Mouse (Mus musculus): Measurements from ENCODE around the gene Inka1.
"Not testable (repeated sequence)": the region's sequence is repeated elsewhere in the genome, so short reads cannot be mapped to it uniquely, and the experiment has no call there.

Gene Inka1

DNA sequence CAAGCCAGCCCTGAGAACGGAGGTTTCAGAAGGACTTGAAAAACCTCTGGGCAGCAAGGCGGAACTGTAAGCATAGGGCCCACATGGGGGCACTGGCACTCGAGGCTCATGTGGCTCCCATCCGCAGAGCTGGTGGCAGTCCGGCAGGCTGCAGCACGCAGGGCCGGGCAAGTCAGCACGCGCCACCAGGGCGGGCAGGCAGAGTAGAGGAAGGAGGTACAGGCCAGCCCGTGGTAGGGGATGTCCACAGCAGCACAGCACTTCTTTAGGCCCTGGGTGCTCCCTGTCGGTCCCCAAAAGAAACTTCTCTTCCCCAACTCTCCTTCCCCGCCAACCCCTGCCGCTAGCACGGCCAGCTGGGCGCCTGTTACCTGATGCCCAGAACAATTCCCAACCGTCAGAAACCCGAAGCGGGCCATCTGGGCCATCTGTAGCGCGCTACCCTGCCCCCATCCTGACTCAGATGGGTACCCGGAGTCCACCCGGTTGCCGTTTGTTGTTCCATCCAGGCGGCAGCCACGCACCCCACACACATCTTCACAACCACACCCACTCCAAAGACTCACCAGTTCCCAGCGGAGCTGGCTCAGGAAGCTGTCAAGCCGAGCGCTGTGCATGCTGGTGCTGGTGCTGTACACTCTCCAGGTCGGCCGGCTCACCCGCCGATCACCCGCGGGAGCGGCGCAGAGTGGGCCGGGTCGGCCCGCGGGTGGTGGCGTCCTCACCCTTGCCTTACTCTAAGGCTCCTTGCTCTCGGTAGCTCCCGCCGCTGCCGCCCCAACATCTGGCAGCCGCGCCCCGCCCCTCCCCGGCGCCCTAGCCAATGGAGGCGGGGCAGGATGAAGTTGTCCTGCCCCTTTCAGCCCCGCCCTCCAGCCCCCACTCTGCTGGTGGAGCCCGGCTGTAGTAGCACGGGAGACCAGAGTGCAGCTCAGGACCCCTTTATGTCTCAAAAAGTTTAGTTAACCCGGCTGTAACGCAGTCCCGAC is at the start of gene Inka1:
Inka1 (minus strand) TSS at position 749 of the 989 bp plus-strand sequence.
- no peak for DNase-seq (ENCODE audit: low read depth, low spot score)

DNA sequence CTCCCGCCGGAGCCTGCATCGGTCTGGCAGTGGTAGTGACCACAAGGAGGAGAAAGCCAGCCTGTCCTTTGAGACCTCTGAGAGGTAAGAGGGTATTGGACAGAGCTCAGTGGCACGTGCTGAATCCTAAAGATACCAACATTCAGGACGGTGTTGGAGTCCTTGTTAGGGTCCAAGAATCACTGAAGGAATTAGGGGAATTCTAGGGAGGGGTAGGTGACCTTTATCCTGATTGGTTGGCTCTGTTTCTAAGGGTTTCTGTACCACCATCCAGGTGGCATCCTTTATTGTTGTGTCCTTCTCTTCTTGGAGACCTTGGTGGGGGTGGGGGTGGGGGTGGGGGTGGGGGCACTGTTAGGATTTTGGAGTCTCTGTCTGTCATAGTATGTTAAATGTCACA is 46.4 kb upstream of the Inka1 start:
- no peak for DNase-seq (ENCODE audit: low read depth, low spot score)

DNA sequence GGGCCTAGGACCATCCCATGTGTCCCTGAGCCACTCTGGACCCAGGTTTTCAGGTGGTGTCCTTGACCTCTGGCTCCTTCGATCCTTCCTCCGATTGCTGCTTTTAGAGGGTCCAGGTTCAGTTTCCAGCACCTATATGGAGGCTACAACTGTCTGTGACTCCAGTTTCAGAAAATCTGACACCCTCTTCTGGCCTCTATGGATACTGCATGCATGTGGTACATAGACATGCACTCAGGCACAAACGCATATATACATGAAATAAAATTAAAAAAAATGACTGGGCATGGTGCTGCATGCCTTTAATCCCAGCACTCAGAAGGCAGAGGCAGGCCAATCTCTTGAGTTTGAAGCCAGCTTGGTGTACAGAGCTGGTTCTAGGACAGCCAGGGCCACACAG is 42.2 kb upstream of the Inka1 start:
- no peak for DNase-seq (ENCODE audit: low read depth, low spot score)

DNA sequence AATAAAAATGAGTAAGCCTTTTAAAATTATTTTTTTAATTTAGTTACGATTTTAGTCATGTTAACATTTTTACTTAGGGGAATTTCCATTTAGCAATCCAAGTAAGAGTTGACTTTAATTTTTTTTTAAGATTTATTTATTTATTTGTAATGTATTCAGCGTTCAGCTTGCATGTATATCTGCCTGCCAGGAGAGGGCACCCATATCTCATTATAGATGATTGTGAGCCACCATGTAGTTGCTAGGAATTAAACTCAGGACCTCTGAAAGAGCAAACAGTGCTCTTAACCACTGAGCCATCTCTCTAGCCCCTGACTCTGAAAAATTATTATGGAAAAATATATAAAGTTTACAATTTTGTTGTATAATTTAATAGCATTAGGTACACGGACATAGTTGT is 40.9 kb upstream of the Inka1 start:
- DNase-seq (ENCODE audit: low read depth, low spot score): no peak

DNA sequence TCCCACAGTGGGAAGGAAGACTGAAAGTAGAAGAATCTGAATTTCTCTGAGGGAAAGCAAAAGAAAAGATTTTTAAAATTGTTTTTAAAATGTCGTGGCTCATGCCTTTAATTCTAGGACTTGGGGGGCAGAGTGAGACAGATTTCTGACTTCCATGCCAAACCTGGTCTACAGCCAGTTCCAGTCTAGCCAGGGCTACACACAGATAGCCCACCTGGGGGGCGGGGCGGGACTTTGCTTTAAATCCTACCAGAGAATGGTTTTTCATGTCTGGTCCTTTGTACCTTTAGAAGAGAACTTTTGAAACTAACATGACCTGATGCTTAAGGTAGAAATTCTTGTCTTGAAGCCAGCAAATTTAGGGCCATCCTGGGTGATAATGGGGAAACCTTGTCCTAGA is 37.5 kb upstream of the Inka1 start:
- no peak for DNase-seq (ENCODE audit: low read depth, low spot score)

DNA sequence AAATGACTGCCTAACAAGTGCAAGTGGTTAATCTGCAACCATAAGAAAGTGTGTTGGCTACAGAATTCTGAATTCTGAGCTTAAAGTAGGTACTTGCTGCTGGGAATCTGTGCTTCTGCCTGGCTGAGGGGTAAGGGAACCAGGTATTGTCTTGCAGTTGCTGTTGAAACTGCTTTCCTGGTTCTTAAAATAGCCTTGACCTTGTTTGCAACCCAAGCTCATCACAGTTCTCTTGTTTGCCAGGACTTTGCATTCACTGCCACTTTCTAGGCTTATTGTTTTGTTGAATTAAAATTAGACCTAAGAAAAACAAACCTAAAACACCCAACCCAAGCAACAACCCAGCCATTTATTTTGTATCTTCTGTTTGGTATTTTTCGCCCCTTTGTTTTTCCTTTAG is 35.1 kb upstream of the Inka1 start:
- no peak for DNase-seq (ENCODE audit: low read depth, low spot score)

DNA sequence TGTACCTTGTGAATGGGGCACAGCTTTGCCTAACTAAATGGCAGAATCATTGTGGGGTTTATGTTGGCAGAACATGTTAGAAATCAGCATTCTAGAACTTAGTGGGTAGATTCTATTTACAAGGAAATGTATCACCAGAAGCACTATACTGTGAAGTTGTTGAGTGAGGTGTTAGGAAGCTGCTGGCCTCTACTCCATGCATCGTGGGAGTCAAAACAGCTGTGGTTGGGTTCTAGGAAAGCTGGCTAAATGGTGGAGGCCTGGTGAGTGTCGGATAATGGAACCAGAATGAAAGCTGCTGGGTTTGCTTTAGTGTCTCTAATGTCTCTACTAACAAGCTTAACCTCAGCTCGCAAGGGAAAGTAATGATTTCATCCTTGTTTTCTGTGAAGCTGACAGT is 31.4 kb upstream of the Inka1 start:
- no peak for DNase-seq (ENCODE audit: low read depth, low spot score)

DNA sequence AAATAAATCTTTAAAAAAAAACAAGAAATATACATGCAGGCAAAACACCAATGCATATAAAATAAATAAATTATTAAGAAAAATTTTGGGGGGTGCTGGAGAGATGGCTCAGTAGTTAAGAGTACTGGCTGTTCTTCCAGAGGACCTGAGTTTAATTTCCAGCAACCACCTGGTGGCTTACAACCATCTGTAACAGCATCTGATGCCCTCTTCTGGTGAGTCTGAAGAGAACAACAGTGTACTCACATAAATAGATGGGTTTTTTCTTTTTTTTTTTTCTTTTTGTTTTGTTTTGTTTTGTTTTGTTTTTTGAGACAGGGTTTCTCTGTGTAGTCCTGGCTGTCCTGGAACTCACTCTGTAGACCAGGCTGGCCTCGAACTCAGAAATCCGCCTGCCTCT is 27.9 kb upstream of the Inka1 start:
- DNase-seq (ENCODE audit: low read depth, low spot score): not testable (repeated sequence)

DNA sequence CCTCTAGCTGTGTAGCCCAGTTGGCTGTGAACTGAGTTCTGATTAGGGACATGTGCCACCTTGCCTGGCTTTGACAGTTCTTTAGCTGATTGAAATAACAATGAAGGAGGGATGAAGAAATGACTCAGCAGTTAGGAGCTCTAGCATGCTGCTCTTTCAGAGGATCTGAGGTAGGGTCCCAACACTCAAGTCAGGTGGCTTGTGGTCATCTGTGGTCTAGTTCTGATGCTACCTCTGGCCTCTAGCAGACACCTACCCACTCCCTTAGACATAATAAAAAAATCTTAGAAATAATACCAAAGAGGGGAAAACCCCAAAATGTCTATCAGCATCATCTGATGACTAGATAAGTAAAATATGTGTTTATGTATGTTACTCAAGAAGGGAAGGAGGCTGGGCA is 24.7 kb upstream of the Inka1 start:
- no peak for DNase-seq (ENCODE audit: low read depth, low spot score)

DNA sequence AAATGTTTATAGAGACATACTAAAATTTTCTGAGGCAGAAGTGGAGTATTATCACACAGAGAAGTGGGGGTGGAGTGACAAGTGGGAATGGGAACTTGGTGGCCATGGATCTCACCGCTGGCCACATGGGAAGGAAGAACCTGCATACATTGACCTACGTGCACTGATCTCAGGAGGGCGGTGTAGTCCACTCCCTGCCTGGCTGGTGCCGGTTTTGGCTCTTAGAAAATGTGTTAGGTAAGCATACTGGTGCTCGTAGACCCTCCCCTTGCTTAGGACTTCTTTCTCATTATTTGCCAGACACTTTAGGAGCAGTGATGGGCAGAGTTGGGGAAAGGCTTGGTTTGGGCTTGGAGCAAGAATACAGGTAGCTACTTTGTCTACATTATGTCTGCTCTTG is 22.4 kb upstream of the Inka1 start:
- no peak for DNase-seq (ENCODE audit: low read depth, low spot score)

DNA sequence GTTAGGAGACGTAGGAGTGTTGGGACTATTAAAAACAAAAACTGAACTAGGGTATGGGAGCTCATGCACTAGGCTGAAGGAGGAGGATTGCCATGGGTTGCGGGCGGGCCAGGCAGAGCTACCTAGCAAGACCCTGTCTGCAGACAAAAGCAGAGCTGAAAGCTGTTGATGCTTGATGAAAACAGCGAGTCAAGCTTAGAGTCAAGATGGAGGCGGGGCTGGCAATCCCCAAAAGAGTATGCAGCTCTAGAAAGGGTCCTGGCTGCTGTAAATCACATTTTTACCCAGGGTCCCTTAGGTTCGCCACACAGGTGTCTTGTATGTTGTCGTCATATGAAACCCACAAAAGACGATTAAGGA is 17.8 kb upstream of the Inka1 start:
- no peak for DNase-seq (ENCODE audit: low read depth, low spot score)

DNA sequence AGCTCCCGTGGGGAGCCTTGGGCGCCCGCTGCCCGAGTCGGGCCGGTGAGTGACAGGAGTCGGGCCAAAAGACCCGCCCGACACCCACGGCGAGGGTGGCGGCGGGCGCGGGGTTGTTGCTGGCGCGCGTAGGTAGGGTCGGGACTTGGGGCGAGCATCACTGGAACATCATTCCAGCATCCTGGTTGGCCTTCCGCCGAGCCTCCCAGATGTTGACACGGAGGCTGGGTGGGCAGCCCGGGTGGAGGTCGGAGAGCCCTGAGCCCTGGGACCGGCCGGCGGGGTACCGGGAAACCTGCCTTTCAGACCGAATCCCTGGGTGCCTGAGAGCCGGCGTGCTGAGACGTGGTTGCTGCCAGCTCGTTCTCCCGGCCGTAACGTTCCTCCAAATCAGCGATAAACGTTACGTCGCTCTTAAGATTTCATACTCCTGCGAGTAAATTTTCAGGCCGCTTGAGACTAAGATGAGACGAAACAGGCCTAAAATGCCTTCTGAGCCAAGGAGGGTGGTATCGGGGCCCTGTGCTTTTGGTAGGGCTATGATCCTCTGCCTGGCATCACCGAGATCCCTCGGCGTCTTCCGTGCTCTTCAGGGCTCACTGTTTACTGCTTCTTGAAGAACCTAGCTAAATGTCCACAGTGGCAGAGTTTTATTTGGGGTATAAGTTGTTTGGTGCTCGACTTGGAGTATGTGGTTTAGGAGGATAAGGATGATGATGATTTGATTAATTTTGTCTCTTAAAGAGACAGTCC is 17.3 kb upstream of the Inka1 start:
- no peak for DNase-seq (ENCODE audit: low read depth, low spot score)

DNA sequence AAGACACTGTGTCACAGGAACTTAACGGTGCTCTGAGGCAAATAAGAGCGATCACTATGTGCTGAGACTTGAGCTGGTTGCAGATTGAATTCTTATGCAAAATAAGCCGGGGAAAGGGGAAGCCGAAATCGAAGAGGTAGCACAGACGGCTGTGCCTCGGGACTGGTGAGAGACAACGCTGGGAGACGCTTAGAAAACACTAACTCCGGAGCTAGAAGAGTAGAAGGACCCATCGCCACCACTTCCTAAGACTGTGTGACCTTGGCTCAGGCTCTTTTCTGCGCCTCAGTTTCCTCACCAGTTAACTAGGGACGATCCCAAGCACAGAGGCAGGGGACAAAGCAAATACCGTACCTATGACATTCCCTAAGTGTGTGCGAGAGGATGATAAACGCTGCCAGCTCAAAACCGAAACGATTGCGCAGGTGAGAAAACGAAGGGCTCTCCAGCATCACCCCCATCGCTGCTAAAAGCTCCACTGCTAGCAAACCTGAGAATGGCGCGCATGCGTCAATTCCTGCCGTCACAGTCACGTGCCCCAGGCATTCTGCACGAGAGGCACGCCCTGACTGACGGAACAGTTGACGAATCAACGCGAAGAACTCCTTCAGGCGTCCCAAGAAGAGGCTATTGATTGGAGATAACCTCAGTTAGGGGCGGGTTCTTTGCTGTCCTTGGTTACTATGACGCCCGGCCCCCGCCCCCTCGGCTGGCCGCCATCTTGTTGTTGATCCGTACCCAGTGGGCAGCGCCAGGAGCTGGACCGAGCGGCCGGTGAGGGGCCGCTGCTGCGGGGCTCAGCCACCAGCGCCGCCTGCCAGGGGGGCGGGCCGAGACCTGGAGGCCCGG is 16.5 kb upstream of the Inka1 start, which contains the start of gene Ip6k1:
Ip6k1 (plus strand) TSS at position 580 of the 849 bp plus-strand sequence.
- DNase-seq (ENCODE audit: low read depth, low spot score): peak; percentile 96

DNA sequence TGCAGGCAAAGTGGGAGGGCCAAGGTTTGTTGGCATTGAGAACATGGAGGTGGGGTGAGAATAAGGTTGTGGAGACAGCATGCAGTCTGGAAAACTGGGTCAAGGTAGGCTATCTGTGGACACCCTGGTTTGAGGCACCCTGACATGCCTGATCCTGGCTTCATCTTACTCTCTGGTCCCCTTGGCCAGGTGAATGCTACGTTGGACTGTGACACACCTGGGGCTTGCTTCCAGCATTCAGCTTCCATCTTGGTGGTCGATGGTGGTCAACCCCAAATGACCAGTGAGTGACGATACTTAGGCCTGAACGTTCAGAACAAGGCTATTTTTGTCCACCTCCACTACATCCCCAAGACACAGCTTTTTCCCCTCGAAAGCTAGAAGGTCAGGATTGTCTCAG is 10.4 kb upstream of the Inka1 start, which contains the start of gene Gm20662:
Gm20662 (plus strand) TSS at position 301 of the 400 bp plus-strand sequence.
- DNase-seq (ENCODE audit: low read depth, low spot score): no peak

DNA sequence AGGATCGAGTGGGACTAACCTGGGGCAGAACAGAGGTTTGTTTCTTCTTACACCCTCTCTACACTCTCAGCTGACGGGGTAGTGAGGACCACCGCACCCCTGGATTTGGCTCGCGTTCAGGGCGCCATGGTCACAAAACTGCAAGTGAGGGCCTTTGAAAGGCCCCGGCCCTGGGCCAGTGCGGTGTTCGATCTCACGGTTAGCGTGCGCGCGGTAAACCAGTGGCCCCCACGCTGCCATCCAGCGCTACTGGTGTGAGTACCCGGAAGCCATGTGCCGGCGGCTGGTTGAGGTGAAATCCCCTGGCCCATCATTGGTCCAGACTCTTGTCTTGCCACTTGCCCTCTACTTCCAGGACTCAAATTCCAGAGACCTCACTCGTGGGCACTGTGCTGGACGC is 9.8 kb upstream of the Inka1 start:
- no peak for DNase-seq (ENCODE audit: low read depth, low spot score)

DNA sequence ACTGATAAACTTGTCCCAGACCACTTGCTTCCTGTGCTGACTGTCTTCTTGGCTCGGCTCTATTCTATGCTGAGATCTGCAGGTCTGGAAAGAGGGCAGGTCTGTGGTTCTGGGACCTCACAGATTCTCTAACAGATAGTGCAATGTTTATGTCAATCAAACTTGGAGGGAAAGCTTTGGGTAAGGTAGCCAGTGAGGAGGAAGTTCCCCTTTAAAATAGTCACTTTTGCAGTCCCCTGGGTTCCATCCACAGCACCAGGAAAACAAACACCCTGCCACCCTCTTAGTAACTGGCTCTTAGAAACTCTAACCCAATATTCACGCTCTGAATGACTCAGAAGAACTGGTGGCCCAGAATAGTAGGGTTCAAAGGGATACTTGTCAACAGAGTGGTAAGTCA is 8.8 kb upstream of the Inka1 start:
- DNase-seq (ENCODE audit: low read depth, low spot score): no peak

DNA sequence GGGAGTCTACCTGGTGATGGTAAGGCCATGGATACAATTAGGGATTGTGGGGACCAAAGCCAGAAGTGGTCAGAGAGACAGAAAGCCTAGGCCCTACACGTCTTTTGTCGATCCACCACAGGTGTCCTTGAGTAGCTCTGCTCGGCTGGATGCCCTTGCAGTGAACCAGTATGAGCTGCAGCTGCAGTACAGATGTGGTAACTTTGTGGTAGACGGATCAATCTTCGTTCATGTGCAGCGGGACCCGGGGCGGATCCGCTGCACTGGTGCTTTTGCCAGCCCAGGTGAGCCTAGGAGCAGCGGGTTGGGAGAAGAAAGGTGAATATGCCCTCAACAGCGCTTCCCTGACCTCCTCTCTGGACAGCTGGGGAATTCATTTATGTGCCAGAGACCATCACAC is 7.3 kb upstream of the Inka1 start:
- DNase-seq (ENCODE audit: low read depth, low spot score): no peak

DNA sequence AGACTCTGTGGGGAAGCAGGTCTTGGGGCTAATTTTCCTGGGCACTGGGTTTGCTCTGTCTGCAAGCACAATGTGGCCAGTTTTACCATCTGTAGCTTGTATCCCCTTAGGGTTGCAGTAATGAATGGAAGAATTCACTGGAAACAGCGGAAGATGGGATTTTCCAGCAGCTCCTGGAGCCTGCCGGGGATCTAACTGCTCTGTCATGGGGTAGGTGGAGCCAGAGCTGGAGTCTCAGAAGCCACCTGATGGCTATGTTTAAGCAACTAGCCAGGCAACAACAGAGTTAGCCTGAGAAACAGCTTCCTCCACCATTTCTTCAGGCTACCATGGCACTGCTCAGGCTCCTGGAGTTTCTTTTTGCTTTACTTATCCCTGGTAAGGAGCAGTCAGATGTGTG is 6.5 kb upstream of the Inka1 start, which contains the start of gene Cdhr4:
Cdhr4 (plus strand) TSS at position 301 of the 400 bp plus-strand sequence.
- DNase-seq (ENCODE audit: low read depth, low spot score): no peak

DNA sequence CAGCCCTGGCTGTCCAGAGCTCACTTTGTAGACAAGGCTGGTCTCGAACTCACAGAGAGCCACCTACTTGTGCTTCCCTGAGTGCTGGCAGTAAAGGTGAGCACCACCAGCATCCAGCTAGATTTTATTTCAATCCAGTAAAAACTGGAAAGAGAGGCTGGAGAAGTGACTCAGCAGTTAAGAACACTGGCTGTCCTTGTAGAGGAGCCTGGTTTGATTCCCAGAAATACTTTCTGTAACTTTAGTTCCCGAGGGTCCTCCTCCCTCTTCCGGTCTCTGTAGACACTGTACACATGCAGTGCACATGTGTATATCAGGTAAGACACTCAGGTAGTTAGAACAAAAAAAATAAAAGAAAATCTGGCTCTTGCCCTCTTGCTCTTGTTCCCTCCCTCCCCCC is 2.3 kb upstream of the Inka1 start:
- DNase-seq (ENCODE audit: low read depth, low spot score): no peak

DNA sequence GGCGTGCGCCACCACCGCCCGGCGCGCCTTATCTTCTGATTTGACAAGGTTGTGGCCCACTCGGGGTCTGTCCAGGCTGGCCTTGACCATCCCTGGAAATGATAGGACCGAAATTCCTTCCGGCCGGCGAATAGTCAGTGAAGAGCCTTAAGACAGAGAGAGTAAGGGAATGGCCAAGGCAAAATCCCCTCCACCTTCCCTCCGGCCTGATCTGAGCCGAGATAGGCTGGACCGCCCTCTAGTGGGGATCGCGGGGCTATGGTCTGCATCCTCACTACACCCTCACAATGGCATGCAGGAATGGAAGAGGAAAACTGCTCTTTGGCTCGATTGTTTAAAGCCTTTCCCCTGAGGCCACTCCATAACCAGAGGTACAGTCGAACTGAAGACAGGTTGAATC is 697 bp upstream of the Inka1 start:
- DNase-seq (ENCODE audit: low read depth, low spot score): peak; percentile 67

DNA sequence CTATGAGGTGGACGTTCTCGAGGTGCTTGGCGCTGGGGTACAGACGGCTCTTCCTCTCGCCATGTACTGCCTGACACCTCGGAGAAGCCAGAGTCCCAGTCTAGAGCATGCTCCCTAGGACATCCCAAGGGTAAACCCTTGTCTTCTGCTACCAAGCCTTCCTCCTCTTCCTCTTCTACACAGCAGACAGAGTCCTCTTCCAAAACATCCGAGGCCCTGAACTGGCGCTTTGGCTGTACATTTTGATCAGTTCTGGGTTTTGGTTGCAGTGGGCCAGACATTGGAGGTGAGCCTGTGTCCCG is 974 bp downstream of the Inka1 start:
- DNase-seq (ENCODE audit: low read depth, low spot score): no peak

Data from WW6 (cell line).